Mouse (Mus musculus) heart, embryonic 10.5 days (tissue): ENCODE data around the gene Abca14. TPM values are rescaled to one million over a fixed set of nuclear protein-coding genes. Genes with fewer than 3 reads are reported as not detected.
"Not testable (repeated sequence)": the region's sequence is repeated elsewhere in the genome, so short reads cannot be mapped to it uniquely, and the experiment has no call there.

Experiments used
- DNase-seq: peaks from one replicate; pipeline ENCODE4 v3.0.0-alpha.2; 2017; ENCODE audit warnings: low spot score
- H3K27ac ChIP-seq: fragments of 300-500 bp; sonication (generic); 2 replicates; pipeline ENCODE4 v1.5.1; 2016; ENCODE audit warnings: mild to moderate bottlenecking
- H3K27me3 ChIP-seq: fragments of 300-500 bp; sonication (generic); 2 replicates; pipeline ENCODE4 v1.6.1; 2016; ENCODE audit warnings: mild to moderate bottlenecking; ENCODE audit not compliant: poor library complexity, insufficient read depth, severe bottlenecking
- H3K36me3 ChIP-seq: fragments of 300-500 bp; sonication (generic); 2 replicates; pipeline ENCODE4 v1.6.1; 2016; ENCODE audit warnings: mild to moderate bottlenecking, moderate library complexity
- H3K4me1 ChIP-seq: fragments of 300-500 bp; sonication (generic); 2 replicates; pipeline ENCODE4 v1.6.1; 2016; ENCODE audit warnings: mild to moderate bottlenecking
- H3K4me3 ChIP-seq: fragments of 300-500 bp; sonication (generic); 2 replicates; pipeline ENCODE4 v1.5.1; 2016; ENCODE audit warnings: mild to moderate bottlenecking, moderate library complexity
- H3K9me3 ChIP-seq: fragments of 300-500 bp; sonication (generic); 2 replicates; pipeline ENCODE4 v1.6.1; 2016; ENCODE audit warnings: mild to moderate bottlenecking, moderate library complexity
- WGBS: fragments of 180-500 bp; shearing (Covaris S2); methylation state at CpG from one replicate; pipeline ENCODE4 v1.1.7; 2016; 5-methylcytosine and 5-hydroxymethylcytosine counted together
- polyA plus RNA-seq: library from polyadenylated mRNA; unstranded; fragments of >200 nt; fragmentation: Nextera tagmentation; extraction: Ambion mirVana; gene quantifications from 2 replicates; pipeline ENCODE4 v1.2.1, GENCODE M21; 2016

Gene Abca14
- polyA plus RNA-seq, 1 experiment from 2014 or later = 0.15 TPM

DNA sequence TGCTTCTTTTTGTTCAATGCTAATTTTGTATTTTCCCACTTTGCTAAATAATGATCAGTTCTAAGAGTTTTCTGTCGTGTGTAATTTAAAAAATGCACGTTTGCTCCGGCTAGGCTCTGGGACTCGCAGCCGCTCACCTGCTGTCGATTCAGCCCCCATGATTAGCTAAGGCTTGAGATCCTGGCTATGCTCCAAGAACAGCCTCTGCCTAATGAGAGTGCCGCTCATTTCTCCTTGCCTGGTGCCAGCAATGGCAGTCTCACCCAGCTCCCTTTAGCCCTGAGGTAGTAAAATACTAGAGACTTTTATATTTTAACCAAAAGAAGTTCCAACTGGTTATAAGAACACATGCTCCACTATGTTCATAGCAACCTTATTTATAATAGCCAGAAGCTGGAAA lies 68.3 kb downstream of the Abca14 start:
- no peaks in the 10 kb centered on the region for H3K27me3 ChIP-seq
- H3K27ac ChIP-seq = no peak overlapping the region
- no peak for DNase-seq
- no peaks in the 10 kb centered on the region for H3K36me3 ChIP-seq
- 86% methylated on average over 7 of the region's 7 CpGs for WGBS
- no peaks in the 10 kb centered on the region for H3K4me1 ChIP-seq
- no peak overlapping the region for H3K4me3 ChIP-seq
- no peaks in the 10 kb centered on the region for H3K9me3 ChIP-seq

DNA sequence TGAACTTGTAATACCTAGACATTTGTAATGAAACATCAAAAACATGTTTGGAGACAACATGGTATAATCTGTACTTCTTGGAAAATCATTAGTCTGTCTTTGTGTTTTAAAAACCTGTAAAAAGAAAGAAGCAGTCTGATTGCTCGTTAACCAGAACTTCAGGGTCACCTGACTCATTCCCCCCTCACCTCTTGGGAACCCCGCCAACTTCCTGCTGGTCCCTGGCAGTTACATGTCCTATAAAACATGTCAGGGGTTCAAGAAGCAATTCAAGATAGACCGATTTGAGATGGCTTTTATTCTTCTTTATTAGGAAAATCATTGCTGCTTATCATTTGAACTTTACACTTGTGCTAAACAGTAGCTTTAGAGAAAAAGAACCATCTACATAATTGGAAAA lies 81.5 kb downstream of the Abca14 start:
- no peaks in the 10 kb centered on the region for H3K36me3 ChIP-seq
- 65% methylated on average over 3 of the region's 3 CpGs for WGBS
- no peak overlapping the region for H3K4me3 ChIP-seq
- H3K4me1 ChIP-seq = no peaks in the 10 kb centered on the region
- H3K27ac ChIP-seq = no peak overlapping the region
- no peaks in the 10 kb centered on the region for H3K27me3 ChIP-seq
- no peaks in the 10 kb centered on the region for H3K9me3 ChIP-seq
- DNase-seq = no peak

DNA sequence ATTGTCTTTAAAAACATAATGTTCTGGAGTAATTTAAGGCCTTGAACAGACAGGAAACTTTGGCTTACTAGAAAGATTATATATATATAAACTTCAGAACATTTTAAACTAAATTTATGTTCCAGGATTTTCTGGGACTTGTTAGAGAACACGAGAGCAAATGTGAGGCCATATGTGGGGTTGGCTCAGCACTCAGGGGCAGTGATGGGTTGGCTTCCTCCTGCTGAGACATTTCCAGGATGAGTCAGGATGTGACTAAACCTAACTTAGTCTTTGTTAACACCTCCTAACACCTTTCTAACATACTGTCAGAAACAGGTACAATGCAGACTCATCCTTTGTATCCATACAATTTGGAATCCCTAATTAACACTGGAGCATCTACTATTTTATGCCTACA lies 112.3 kb downstream of the Abca14 start:
- no peaks in the 10 kb centered on the region for H3K4me1 ChIP-seq
- no peaks in the 10 kb centered on the region for H3K36me3 ChIP-seq
- DNase-seq = no peak
- H3K27me3 ChIP-seq = no peaks in the 10 kb centered on the region
- WGBS = 70% methylated on average over 1 of the region's 1 CpGs
- H3K27ac ChIP-seq = no peak overlapping the region
- no peaks in the 10 kb centered on the region for H3K9me3 ChIP-seq
- no peak overlapping the region for H3K4me3 ChIP-seq

DNA sequence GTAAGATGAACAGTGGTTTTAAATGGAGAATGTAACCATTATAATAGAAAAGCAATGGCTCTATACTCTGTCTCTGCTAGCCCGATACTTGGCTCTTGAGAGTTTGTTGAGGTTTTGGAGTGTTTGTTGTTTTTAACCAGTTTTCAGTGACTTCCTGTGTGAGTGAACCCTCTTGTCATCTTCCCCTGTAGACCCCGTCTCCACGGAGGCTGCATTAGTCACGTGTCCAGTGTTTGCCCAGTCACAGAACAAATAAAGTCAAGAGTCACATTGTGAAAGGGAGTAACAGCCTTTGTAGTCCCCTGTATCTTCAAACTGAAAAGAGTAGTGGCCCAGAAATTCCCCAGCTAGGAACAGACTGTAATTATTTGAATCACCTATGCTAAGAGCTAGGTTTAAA lies 119.2 kb downstream of the Abca14 start:
- Histone ChIP-seq H3K4me1 (no peaks in the 10 kb centered on the region), H3K27me3 (0 out of 2 replicates have a peak, but pooled peaks cover 2% of the 10 kb centered on the region), H3K36me3 (no peaks in the 10 kb centered on the region), H3K27ac (no peak overlapping the region), H3K9me3 (no peaks in the 10 kb centered on the region), H3K4me3 (no peak overlapping the region)
- no peak for DNase-seq
- WGBS = 56% methylated on average over 4 of the region's 4 CpGs

DNA sequence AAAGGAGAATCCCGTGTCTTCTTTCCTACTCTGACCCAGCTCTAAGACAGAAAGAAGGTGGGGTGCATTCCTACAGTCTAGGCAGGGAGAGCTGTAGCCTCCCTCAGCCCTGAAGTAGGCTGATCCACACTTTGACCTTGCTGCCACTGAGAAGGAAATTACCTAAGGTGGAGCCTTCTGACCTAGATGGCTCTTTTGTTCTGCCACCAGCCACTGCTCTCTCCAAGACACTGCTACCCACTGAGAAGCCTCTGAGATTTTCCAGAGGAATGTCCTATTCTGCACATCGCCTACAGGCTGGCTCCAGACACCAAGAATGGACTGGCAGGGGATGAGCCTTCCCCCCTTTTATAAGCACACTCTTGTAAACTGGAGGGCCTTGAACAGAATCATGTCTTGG lies 122.2 kb downstream of the Abca14 start:
- H3K27me3 ChIP-seq, H3K27ac ChIP-seq, H3K9me3 ChIP-seq, H3K4me1 ChIP-seq, H3K4me3 ChIP-seq, H3K36me3 ChIP-seq, DNase-seq: not testable (repeated sequence)
- 63% methylated on average over 2 of the region's 2 CpGs for WGBS

DNA sequence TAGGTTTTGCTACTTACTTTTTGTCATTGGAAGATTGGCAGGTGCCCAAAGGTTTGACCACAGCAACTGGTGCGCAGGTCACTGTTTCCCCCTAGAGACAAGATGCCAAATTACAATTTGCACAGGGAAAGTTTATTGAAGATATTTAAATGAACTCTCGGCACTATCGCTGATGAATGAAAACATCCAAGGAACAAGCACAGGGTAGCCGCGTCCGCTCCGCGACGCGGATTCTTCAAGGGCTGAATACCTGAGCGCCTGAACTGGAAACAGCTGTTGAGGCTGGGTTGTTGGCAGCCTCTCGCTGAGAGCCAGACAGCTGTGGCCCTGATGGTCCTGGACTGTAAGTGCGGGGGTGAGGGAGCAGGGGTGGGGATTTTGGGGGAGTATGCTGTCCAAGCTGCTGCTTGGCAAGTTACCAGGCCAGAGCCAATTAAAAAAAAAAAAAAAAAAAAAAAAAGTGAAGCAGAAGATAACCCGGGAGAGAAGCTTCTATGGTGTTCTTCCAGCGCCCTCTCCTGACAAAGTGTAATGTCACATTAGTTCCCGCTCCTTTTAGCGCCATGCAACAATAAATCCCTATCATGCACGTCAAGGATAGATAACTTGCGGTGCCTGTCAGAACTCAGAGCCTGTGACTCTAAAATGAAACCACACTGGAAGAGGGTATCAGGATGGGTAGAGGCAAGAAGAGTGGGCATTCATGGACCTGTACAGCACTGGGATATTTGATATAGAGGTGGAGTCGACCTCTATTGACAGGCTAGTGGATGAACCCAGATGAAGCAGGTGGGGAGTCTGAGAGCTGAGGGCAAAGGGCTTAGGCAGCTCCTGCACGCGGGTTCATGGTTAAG lies 123.7 kb downstream of the Abca14 start:
- no peaks in the 10 kb centered on the region for H3K36me3 ChIP-seq
- peaks cover 10% of the 10 kb centered on the region; the same call in 1 of the 2 replicates for H3K27me3 ChIP-seq
- no peaks in the 10 kb centered on the region for H3K4me1 ChIP-seq
- H3K9me3 ChIP-seq = no peaks in the 10 kb centered on the region
- H3K27ac ChIP-seq = no peak overlapping the region
- peak overlapping the region; percentile 50 for H3K4me3 ChIP-seq
- 15% methylated on average over 22 of the region's 22 CpGs for WGBS
- DNase-seq = peak; percentile 75

DNA sequence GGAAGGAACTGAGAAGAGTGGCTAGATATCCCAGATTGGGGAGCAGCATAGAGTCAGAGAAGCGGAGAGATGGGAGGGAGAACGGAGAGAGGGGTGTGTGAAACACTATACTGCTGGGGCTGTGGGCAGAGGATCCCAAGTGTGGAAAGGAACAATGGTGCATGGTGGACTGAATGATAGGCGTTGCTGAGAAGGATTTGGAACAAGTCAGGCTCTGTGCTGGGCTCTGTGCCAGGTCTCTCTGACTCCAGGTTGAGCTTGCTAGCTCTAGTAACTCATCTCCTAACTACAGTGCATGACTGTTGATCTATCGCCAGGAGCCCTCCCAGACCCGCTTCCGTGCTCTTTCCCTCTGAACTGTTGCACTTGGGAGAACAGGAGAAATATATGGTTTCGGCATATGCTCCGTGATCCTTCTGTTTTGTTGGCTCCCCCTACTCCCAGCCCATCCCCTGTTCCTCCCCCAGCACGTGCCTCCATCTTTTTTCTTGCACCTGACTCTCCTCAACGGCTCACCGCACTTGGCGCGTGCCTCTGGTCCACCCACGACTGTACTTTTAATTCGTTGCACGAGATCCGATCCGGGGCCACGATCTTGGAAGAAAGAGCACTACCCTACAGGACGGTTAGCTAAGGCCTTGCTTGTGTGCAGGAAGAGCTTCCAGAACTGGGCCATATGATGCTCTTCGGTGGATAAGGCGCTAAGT lies 124.5 kb downstream of the Abca14 start, which contains the start of gene Abca15:
Gene Abca15, plus strand, starts transcription at position 584 of the 707 bp plus-strand sequence.
- H3K27me3 ChIP-seq = peaks cover 10% of the 10 kb centered on the region; the same call in 1 of the 2 replicates
- DNase-seq = no peak
- peak within 1 kb of the TSS; percentile 50 for H3K4me3 ChIP-seq
- H3K36me3 ChIP-seq = no peaks in the 10 kb centered on the region
- no peaks in the 10 kb centered on the region for H3K4me1 ChIP-seq
- no peak within 1 kb of the TSS for H3K27ac ChIP-seq
- no peaks in the 10 kb centered on the region for H3K9me3 ChIP-seq
- 81% methylated on average over 22 of the region's 22 CpGs for WGBS

DNA sequence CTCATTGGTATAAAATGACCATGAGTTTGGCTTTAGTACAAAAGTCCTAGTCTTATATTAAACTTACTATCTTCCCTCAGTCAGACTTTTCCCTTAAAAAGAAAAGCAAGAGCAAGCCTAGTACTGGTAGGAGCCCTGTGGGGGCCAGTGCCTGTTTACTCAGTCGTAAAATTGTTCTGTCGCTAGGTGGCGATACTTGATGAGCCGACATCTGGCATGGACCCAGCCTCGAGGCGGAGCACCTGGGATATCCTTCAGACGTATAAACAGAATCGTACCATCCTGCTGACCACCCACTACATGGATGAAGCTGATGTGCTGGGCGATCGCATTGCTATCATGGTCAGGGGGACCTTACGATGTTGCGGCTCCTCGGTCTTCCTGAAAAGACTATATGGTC lies 157.4 kb downstream of the Abca14 start:
- Histone ChIP-seq H3K27me3 (no peaks in the 10 kb centered on the region), H3K36me3 (no peaks in the 10 kb centered on the region), H3K4me3 (no peak overlapping the region), H3K27ac (no peak overlapping the region), H3K4me1 (no peaks in the 10 kb centered on the region), H3K9me3 (no peaks in the 10 kb centered on the region)
- 36% methylated on average over 13 of the region's 13 CpGs for WGBS
- DNase-seq = no peak

Other genes with a start within 250 kb of the Abca14 start
- gene Dnah3, start 108.7 kb upstream of the Abca14 start, polyA plus RNA-seq = not detected in 2 replicates
- gene Tmem159, start 101.6 kb upstream of the Abca14 start, polyA plus RNA-seq = 18.1 and 20.4 TPM in 2 replicates
- not detected in 2 replicates for gene Zp2, start 58.7 kb upstream of the Abca14 start, polyA plus RNA-seq
- 0.06 TPM in 1 of 2 replicates, not detected in the other for gene Anks4b, start 30.1 kb upstream of the Abca14 start, polyA plus RNA-seq
- gene Crym, start 1.9 kb upstream of the Abca14 start, polyA plus RNA-seq = 2.3 and 5.5 TPM in 2 replicates
- gene Abca15, start 124.7 kb downstream of the Abca14 start, polyA plus RNA-seq = not detected in 2 replicates
- not detected in 2 replicates for gene Abca16, start 205.7 kb downstream of the Abca14 start, polyA plus RNA-seq